Mouse (Mus musculus): ENCODE measurements around the gene Ccdc38. TPM values are rescaled to one million over a fixed set of nuclear protein-coding genes. Genes with fewer than 3 reads are reported as not detected.
"Not testable (repeated sequence)": the region's sequence is repeated elsewhere in the genome, so short reads cannot be mapped to it uniquely, and the experiment has no call there.

Gene Ccdc38
- polyA plus RNA-seq, 1 experiment from 2014 or later = 0.35 TPM

- Histone ChIP-seq H3K9me3 (no peaks in the 10 kb centered on the region), H3K4me3 (no peak overlapping the region), H3K4me1 (no peaks in the 10 kb centered on the region), H3K36me3 (no peaks in the 10 kb centered on the region), H3K27ac (no peak overlapping the region), H3K27me3 (ENCODE audit: insufficient read depth, poor library complexity, severe bottlenecking) (no peaks in the 10 kb centered on the region)
- 79% methylated on average over 1 of the region's 1 CpGs for WGBS
- DNase-seq (ENCODE audit: low spot score) = peak; percentile 11
Measured at GRCm38 (mm10) chr10:93525329-93525728, 15.1 kb upstream of the Ccdc38 start.

GRCm38 (mm10) chr10:93538287-93538686 lies 2.1 kb upstream of the Ccdc38 start:
- Histone ChIP-seq H3K4me1 (peaks cover 25% of the 10 kb centered on the region), H3K27me3 (ENCODE audit: insufficient read depth, poor library complexity, severe bottlenecking) (peaks cover 44% of the 10 kb centered on the region), H3K27ac (no peak overlapping the region), H3K36me3 (no peaks in the 10 kb centered on the region), H3K4me3 (no peak overlapping the region), H3K9me3 (no peaks in the 10 kb centered on the region)
- no peak for DNase-seq (ENCODE audit: low spot score)
- 88% methylated on average over 2 of the region's 2 CpGs for WGBS

- no peak overlapping the region for H3K4me3 ChIP-seq
- H3K27me3 ChIP-seq (ENCODE audit: insufficient read depth, poor library complexity, severe bottlenecking) = peaks cover 44% of the 10 kb centered on the region
- WGBS = 64% methylated on average over 6 of the region's 6 CpGs
- DNase-seq (ENCODE audit: low spot score) = no peak
- H3K27ac ChIP-seq = no peak overlapping the region
- H3K36me3 ChIP-seq = no peaks in the 10 kb centered on the region
- peaks cover 25% of the 10 kb centered on the region for H3K4me1 ChIP-seq
- H3K9me3 ChIP-seq = no peaks in the 10 kb centered on the region
Measured at GRCm38 (mm10) chr10:93538818-93539217, 1.6 kb upstream of the Ccdc38 start.

GRCm38 (mm10) chr10:93539775-93540430 lies 529 bp upstream of the Ccdc38 start, which contains the start of gene Amdhd1:
Amdhd1 (minus strand) TSS chr10:93540033.
- peak within 1 kb of the TSS; percentile 58 for H3K4me3 ChIP-seq
- H3K27ac ChIP-seq = peak within 1 kb of the TSS; percentile 75
- 3% methylated on average over 35 of the region's 35 CpGs for WGBS
- no peaks in the 10 kb centered on the region for H3K9me3 ChIP-seq
- peaks cover 20% of the 10 kb centered on the region for H3K4me1 ChIP-seq
- peak; percentile 93 for DNase-seq (ENCODE audit: low spot score)
- H3K36me3 ChIP-seq = no peaks in the 10 kb centered on the region
- H3K27me3 ChIP-seq (ENCODE audit: insufficient read depth, poor library complexity, severe bottlenecking) = peaks cover 33% of the 10 kb centered on the region

GRCm38 (mm10) chr10:93541585-93541984 lies 1.2 kb downstream of the Ccdc38 start:
- 70% methylated on average over 1 of the region's 1 CpGs for WGBS
- no peak for DNase-seq (ENCODE audit: low spot score)
- H3K27me3 ChIP-seq (ENCODE audit: insufficient read depth, poor library complexity, severe bottlenecking) = peaks cover 19% of the 10 kb centered on the region

GRCm38 (mm10) chr10:93542356-93542755 lies 1.9 kb downstream of the Ccdc38 start:
- peaks cover 22% of the 10 kb centered on the region for H3K4me1 ChIP-seq
- H3K27me3 ChIP-seq (ENCODE audit: insufficient read depth, poor library complexity, severe bottlenecking) = peaks cover 12% of the 10 kb centered on the region; the same call in 1 of the 2 replicates
- peak; percentile 72 for DNase-seq (ENCODE audit: low spot score)
- H3K4me3 ChIP-seq = no peak overlapping the region
- WGBS = 73% methylated on average over 4 of the region's 4 CpGs
- H3K9me3 ChIP-seq = no peaks in the 10 kb centered on the region
- no peaks in the 10 kb centered on the region for H3K36me3 ChIP-seq
- no peak overlapping the region for H3K27ac ChIP-seq

More at GRCm38 (mm10) chr10:93541585-93541984, 1.2 kb downstream of the Ccdc38 start:
- Histone ChIP-seq H3K4me1 (peaks cover 22% of the 10 kb centered on the region), H3K27ac (no peak overlapping the region), H3K36me3 (no peaks in the 10 kb centered on the region), H3K4me3 (no peak overlapping the region), H3K9me3 (no peaks in the 10 kb centered on the region)

GRCm38 (mm10) chr10:93543176-93543575 lies 2.7 kb downstream of the Ccdc38 start:
- no peak for DNase-seq (ENCODE audit: low spot score)
- H3K36me3 ChIP-seq = no peaks in the 10 kb centered on the region
- H3K27me3 ChIP-seq (ENCODE audit: insufficient read depth, poor library complexity, severe bottlenecking) = 0 out of 2 replicates have a peak, but pooled peaks cover 3% of the 10 kb centered on the region
- H3K27ac ChIP-seq = no peak overlapping the region
- H3K4me1 ChIP-seq = peaks cover 22% of the 10 kb centered on the region
- no peaks in the 10 kb centered on the region for H3K9me3 ChIP-seq
- WGBS = 65% methylated on average over 6 of the region's 6 CpGs
- no peak overlapping the region for H3K4me3 ChIP-seq

GRCm38 (mm10) chr10:93544172-93544571 lies 3.7 kb downstream of the Ccdc38 start:
- Histone ChIP-seq H3K9me3 (no peaks in the 10 kb centered on the region), H3K4me3 (no peak overlapping the region), H3K27ac (no peak overlapping the region), H3K27me3 (ENCODE audit: insufficient read depth, poor library complexity, severe bottlenecking) (no peaks in the 10 kb centered on the region), H3K36me3 (no peaks in the 10 kb centered on the region), H3K4me1 (peaks cover 22% of the 10 kb centered on the region)
- WGBS = 79% methylated on average over 5 of the region's 5 CpGs
- DNase-seq (ENCODE audit: low spot score) = peak; percentile 42

GRCm38 (mm10) chr10:93547741-93548270 lies 7.4 kb downstream of the Ccdc38 start:
- Histone ChIP-seq H3K36me3 (no peaks in the 10 kb centered on the region), H3K4me1 (peaks cover 3% of the 10 kb centered on the region; the same call in 1 of the 2 replicates), H3K27me3 (ENCODE audit: insufficient read depth, poor library complexity, severe bottlenecking) (no peaks in the 10 kb centered on the region), H3K4me3 (no peak overlapping the region), H3K27ac (no peak overlapping the region), H3K9me3 (no peaks in the 10 kb centered on the region)
- no peak for DNase-seq (ENCODE audit: low spot score)
- WGBS = 91% methylated on average over 4 of the region's 4 CpGs

- Histone ChIP-seq H3K4me3 (no peak overlapping the region), H3K9me3 (no peaks in the 10 kb centered on the region), H3K36me3 (no peaks in the 10 kb centered on the region), H3K4me1 (peaks cover 3% of the 10 kb centered on the region; the same call in 1 of the 2 replicates), H3K27ac (no peak overlapping the region), H3K27me3 (ENCODE audit: insufficient read depth, poor library complexity, severe bottlenecking) (no peaks in the 10 kb centered on the region)
- peak; percentile 82 for DNase-seq (ENCODE audit: low spot score)
- WGBS = 16% methylated on average over 7 of the region's 7 CpGs
Measured at GRCm38 (mm10) chr10:93548991-93549390, 8.6 kb downstream of the Ccdc38 start.

GRCm38 (mm10) chr10:93549821-93550220 lies 9.4 kb downstream of the Ccdc38 start:
- H3K4me1 ChIP-seq = peaks cover 3% of the 10 kb centered on the region; the same call in 1 of the 2 replicates
- no peak for DNase-seq (ENCODE audit: low spot score)
- no peak overlapping the region for H3K4me3 ChIP-seq
- WGBS = 86% methylated on average over 10 of the region's 10 CpGs
- H3K9me3 ChIP-seq = no peaks in the 10 kb centered on the region
- H3K27me3 ChIP-seq (ENCODE audit: insufficient read depth, poor library complexity, severe bottlenecking) = no peaks in the 10 kb centered on the region
- H3K27ac ChIP-seq = no peak overlapping the region
- H3K36me3 ChIP-seq = no peaks in the 10 kb centered on the region

- no peaks in the 10 kb centered on the region for H3K36me3 ChIP-seq
- H3K9me3 ChIP-seq = no peaks in the 10 kb centered on the region
- no peaks in the 10 kb centered on the region for H3K4me1 ChIP-seq
- no peak overlapping the region for H3K4me3 ChIP-seq
- no peak overlapping the region for H3K27ac ChIP-seq
- H3K27me3 ChIP-seq (ENCODE audit: insufficient read depth, poor library complexity, severe bottlenecking) = no peaks in the 10 kb centered on the region
- DNase-seq (ENCODE audit: low spot score) = no peak
- 75% methylated on average over 8 of the region's 8 CpGs for WGBS
Measured at GRCm38 (mm10) chr10:93552596-93552995, 12.2 kb downstream of the Ccdc38 start.

GRCm38 (mm10) chr10:93557971-93558370 lies 17.5 kb downstream of the Ccdc38 start:
- not testable (repeated sequence) for H3K4me1 ChIP-seq; DNase-seq (ENCODE audit: low spot score); H3K27ac ChIP-seq; H3K4me3 ChIP-seq; H3K27me3 ChIP-seq (ENCODE audit: insufficient read depth, poor library complexity, severe bottlenecking); H3K36me3 ChIP-seq; H3K9me3 ChIP-seq
- 78% methylated on average over 2 of the region's 2 CpGs for WGBS
